Mouse (Mus musculus) neural tube, embryonic 14.5 days (tissue): Measurements from ENCODE around the gene Fnbp1l. TPM values are rescaled to one million over a fixed set of nuclear protein-coding genes. Genes with fewer than 3 reads are reported as not detected.
A peak's percentile ranks its signal among the peaks of the same experiment; 100 is the strongest.

Experiments
- ATAC-seq: fragments of 200-750 bp; cut with Nextera tagmentation; 2 replicates; pipeline ENCODE4 v1.8.0; 2017; ENCODE audit warnings: low read depth, mild to moderate bottlenecking, moderate TSS enrichment, moderate library complexity
- H3K27ac ChIP-seq: fragments of 300-500 bp; sonication (generic); 2 replicates; pipeline ENCODE4 v1.5.1; 2014; ENCODE audit warnings: low read depth, mild to moderate bottlenecking, control low read depth, low read length, moderate library complexity, mixed read lengths
- H3K27me3 ChIP-seq: fragments of 300-500 bp; sonication (generic); 2 replicates; pipeline ENCODE4 v1.6.1; 2014; ENCODE audit warnings: low read length; ENCODE audit not compliant: control insufficient read depth, insufficient read depth
- H3K36me3 ChIP-seq: fragments of 300-500 bp; sonication (generic); 2 replicates; pipeline ENCODE4 v1.6.1; 2014; ENCODE audit warnings: low read length, mixed read lengths; ENCODE audit not compliant: control insufficient read depth, insufficient read depth
- H3K4me1 ChIP-seq: fragments of 300-500 bp; sonication (generic); 2 replicates; pipeline ENCODE4 v1.6.1; 2014; ENCODE audit warnings: low read length; ENCODE audit not compliant: control insufficient read depth, insufficient read depth
- H3K4me2 ChIP-seq: fragments of 300-500 bp; sonication (generic); 2 replicates; pipeline ENCODE4 v1.6.1; 2014; ENCODE audit warnings: mild to moderate bottlenecking, low read depth, low read length, control low read depth
- H3K4me3 ChIP-seq: fragments of 300-500 bp; sonication (generic); 2 replicates; pipeline ENCODE4 v1.5.1; 2014; ENCODE audit warnings: low read depth, low read length, control low read depth, mixed read lengths
- H3K9ac ChIP-seq: fragments of 300-500 bp; sonication (generic); replicated peaks from 2 replicates; pipeline ENCODE4 v1.6.1; 2014; ENCODE audit warnings: low read depth, mild to moderate bottlenecking, control low read depth, low read length, mixed read lengths
- H3K9me3 ChIP-seq: fragments of 300-500 bp; sonication (generic); 2 replicates; pipeline ENCODE4 v1.6.1; 2016; ENCODE audit warnings: low read length; ENCODE audit not compliant: control insufficient read depth
- WGBS: fragments of 180-500 bp; shearing (Covaris S2); extraction: QIAGEN DNeasy Blood & Tissue Kit; methylation state at CpG from one replicate; pipeline ENCODE4 v1.1.7; 2014; 5-methylcytosine and 5-hydroxymethylcytosine counted together
- polyA plus RNA-seq: library from polyadenylated mRNA; unstranded; fragments of >200 nt; fragmentation: Nextera tagmentation; extraction: Ambion mirVana; gene quantifications from 2 replicates; pipeline ENCODE4 v1.2.1, GENCODE M21; 2014

The Fnbp1l gene
- 175 and 214 TPM in 2 replicates for polyA plus RNA-seq

DNA sequence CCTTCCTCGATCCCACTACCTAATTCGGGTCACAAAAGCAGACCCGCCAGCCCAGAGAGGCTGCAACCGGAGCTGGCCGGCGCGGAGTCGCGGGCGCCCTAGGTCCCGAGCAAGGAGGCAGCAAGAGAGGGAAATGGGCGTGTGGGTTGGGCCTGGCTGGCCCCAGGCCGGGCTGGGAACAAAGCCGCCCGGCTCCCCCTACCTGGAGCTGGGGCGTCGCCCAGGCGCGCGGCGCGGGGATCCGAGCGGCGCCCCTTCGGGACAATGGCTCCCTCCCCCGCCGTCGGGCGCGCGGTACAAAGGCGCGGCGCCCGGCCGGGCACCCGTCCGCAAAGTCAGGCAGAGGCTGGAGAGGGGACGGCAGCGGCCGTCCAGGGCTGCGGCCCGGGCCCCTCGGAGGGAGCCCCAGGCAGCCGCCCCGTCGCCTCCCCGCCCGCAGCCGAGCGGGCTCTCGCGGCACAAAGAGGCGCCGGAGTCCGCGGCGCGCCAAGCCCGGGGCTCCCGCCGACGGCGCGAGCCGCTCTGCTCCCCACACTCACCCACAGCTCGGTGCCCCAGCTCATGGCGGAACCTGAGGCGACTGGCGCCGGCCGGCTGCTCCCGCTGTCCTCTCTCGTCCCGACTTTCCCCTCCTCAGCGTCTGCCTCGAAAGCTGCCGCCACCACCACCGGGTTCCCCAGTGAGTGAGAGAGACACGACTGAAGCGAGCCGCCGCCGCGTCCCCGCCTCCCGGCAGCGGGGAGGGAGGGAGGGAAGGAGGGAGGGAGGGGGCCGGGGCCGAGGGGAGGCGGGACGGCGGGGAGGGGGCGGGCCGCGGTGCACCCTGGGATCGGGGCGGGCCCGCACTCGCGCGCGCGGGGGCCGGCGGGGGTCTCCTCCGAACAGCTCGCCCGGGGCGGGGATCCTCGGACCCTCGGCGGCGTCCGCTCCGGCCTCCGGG lies at the start of gene Fnbp1l:
Gene Fnbp1l, minus strand, starts transcription at position 725 of the 940 bp plus-strand sequence.
- no peaks in the 10 kb centered on the region for H3K36me3 ChIP-seq
- peak within 1 kb of the TSS; percentile 98 for H3K4me3 ChIP-seq
- no peaks in the 10 kb centered on the region for H3K9me3 ChIP-seq
- peak within 1 kb of the TSS; percentile 99 for H3K9ac ChIP-seq
- under 1% methylated on average over 61 of the region's 118 CpGs for WGBS
- peaks cover 5% of the 10 kb centered on the region; the same call in 1 of the 2 replicates for H3K27me3 ChIP-seq
- peaks cover 15% of the 10 kb centered on the region for H3K4me1 ChIP-seq
- peak within 1 kb of the TSS; percentile 99 for H3K27ac ChIP-seq
- H3K4me2 ChIP-seq = peak within 1 kb of the TSS; percentile 70
- peak; percentile 88 for ATAC-seq

DNA sequence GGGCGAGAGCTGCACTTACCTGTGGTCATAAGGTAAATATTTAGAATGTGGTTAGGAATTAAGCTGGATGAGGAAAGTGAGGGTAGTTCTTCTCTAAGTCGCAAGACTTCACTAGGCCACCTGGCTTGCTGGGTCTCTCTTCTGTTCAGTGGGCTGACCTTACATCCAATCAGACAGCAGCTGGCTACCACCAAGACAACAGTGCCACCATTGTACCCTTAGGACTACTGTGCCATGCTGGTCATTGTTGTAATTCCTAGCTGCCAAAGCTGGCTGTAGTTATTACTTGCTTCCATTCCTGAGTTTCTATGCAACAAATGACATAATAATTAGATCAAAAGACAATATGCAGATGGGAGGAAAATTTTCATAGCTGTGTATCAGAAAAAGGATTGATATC lies 41.3 kb upstream of the Fnbp1l start:
- no peak for ATAC-seq
- no peaks in the 10 kb centered on the region for H3K4me1 ChIP-seq
- H3K4me3 ChIP-seq = no peak overlapping the region
- H3K27me3 ChIP-seq = no peaks in the 10 kb centered on the region
- H3K9me3 ChIP-seq = no peaks in the 10 kb centered on the region
- H3K36me3 ChIP-seq = no peaks in the 10 kb centered on the region
- 91% methylated on average over 2 of the region's 2 CpGs for WGBS
- no peak overlapping the region for H3K4me2 ChIP-seq
- no peak overlapping the region for H3K9ac ChIP-seq
- no peak overlapping the region for H3K27ac ChIP-seq

DNA sequence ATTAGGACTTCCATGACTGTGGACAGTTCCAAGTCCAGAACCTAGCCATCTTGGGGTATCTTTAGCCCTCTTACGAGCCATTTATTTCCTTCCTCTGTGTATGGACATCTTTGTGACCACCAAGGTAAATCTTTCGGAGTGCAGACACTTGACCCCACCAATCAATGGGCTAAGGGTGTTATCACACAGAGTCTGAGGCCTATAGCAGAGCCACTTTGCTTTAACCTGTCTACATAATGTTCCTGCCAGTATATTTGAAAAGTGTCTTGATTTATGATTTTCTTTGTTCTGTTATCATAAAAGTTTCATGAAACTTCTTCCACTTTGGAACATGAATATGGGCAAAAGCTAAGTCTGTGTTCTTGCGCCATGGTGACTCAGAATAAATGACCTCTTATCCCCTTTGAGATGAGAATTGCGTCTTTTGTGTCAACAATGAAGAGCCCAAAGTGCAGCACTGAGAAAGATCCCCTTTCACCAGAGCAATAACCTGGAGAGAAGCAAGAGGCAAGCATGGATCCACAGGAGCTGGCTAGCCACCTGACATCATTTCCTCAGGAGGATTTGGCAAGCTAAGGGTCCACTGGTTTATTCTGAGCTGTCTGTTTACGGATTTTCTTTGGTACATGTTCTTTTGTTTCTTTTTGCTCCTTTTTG lies 39.9 kb upstream of the Fnbp1l start:
- no peaks in the 10 kb centered on the region for H3K36me3 ChIP-seq
- no peak overlapping the region for H3K9ac ChIP-seq
- no peak overlapping the region for H3K27ac ChIP-seq
- no peaks in the 10 kb centered on the region for H3K27me3 ChIP-seq
- no peaks in the 10 kb centered on the region for H3K9me3 ChIP-seq
- no peak overlapping the region for H3K4me3 ChIP-seq
- no peak for ATAC-seq
- H3K4me1 ChIP-seq = no peaks in the 10 kb centered on the region
- WGBS = 83% methylated on average over 5 of the region's 5 CpGs
- H3K4me2 ChIP-seq = no peak overlapping the region

DNA sequence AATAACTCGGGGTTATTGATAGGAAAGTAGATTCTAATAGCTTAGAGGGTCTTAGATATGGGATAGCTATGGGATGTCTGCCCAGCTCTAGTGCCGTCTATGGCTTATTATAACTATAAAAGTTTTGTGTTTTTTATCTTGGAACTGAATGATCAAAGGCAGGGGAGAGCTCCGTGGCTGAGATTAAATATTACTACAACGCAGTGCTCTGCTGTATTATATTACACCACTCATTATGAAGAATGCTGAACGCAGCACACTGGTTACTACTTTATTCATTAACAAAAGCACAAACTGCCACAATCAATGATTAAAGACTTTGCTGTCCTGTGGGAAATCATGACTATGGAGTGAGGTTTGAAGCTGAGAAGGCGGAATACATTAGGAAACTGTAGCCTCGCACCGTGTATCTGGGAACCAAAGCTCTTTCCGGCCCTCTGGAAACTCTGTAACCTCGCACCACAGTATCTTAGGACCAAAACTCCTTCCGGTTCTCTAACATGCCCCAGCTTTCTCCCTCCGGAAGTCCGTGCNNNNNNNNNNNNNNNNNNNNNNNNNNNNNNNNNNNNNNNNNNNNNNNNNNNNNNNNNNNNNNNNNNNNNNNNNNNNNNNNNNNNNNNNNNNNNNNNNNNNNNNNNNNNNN lies 27.8 kb upstream of the Fnbp1l start:
- no peak overlapping the region for H3K4me3 ChIP-seq
- no peaks in the 10 kb centered on the region for H3K36me3 ChIP-seq
- H3K4me1 ChIP-seq = no peaks in the 10 kb centered on the region
- H3K27ac ChIP-seq = no peak overlapping the region
- H3K27me3 ChIP-seq = no peaks in the 10 kb centered on the region
- no peak; the same call in 1 of the 2 replicates for ATAC-seq
- 60% methylated on average over 13 of the region's 13 CpGs for WGBS
- H3K9ac ChIP-seq = no peak overlapping the region
- H3K9me3 ChIP-seq = no peaks in the 10 kb centered on the region
- H3K4me2 ChIP-seq = no peak overlapping the region

DNA sequence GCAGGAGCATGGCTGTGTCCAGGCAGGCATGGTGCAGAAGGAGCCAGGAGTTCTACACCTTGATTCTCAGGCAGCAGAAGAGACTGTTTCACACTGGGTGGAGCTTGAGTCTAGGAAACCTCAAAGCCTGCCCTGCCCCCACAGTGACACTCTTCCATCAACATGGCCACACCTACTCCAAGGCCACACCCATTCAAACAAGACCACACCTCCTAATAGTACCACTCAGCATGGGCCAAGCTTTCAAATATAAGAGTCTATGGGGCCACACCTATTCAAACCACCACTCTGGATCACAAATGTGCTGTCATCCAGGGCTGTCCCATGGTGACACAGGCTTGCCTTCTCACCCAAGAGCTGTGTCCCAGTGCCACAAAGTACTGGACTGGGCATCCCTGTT lies 20.8 kb upstream of the Fnbp1l start:
- ATAC-seq = no peak
- no peak overlapping the region for H3K4me3 ChIP-seq

DNA sequence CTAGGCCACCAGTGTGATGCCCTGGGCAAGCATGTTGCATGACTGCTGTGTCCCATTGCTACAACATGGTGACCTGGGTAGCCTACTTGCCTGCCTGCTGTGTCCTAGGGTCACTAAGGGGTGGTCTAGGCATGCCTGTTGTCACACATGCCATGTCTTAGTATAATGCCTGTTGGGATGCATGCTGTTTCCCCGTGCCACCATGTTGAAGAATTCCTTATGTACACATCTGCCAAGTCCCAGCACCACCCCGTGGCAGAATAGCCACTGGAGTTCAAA lies 19.6 kb upstream of the Fnbp1l start:
- H3K4me3 ChIP-seq = no peak overlapping the region
- 87% methylated on average over 2 of the region's 2 CpGs for WGBS
- H3K27me3 ChIP-seq = no peaks in the 10 kb centered on the region
- H3K9me3 ChIP-seq = no peaks in the 10 kb centered on the region
- ATAC-seq = peak; percentile 55; the same call in 1 of the 2 replicates
- H3K36me3 ChIP-seq = no peaks in the 10 kb centered on the region
- no peak overlapping the region for H3K27ac ChIP-seq
- H3K4me1 ChIP-seq = no peaks in the 10 kb centered on the region
- no peak overlapping the region for H3K4me2 ChIP-seq
- no peak overlapping the region for H3K9ac ChIP-seq

More for the DNA sequence above, 20.8 kb upstream of the Fnbp1l start:
- Histone ChIP-seq H3K9me3 (no peaks in the 10 kb centered on the region), H3K4me1 (no peaks in the 10 kb centered on the region), H3K4me2 (no peak overlapping the region), H3K27me3 (no peaks in the 10 kb centered on the region), H3K27ac (no peak overlapping the region), H3K36me3 (no peaks in the 10 kb centered on the region), H3K9ac (no peak overlapping the region)

DNA sequence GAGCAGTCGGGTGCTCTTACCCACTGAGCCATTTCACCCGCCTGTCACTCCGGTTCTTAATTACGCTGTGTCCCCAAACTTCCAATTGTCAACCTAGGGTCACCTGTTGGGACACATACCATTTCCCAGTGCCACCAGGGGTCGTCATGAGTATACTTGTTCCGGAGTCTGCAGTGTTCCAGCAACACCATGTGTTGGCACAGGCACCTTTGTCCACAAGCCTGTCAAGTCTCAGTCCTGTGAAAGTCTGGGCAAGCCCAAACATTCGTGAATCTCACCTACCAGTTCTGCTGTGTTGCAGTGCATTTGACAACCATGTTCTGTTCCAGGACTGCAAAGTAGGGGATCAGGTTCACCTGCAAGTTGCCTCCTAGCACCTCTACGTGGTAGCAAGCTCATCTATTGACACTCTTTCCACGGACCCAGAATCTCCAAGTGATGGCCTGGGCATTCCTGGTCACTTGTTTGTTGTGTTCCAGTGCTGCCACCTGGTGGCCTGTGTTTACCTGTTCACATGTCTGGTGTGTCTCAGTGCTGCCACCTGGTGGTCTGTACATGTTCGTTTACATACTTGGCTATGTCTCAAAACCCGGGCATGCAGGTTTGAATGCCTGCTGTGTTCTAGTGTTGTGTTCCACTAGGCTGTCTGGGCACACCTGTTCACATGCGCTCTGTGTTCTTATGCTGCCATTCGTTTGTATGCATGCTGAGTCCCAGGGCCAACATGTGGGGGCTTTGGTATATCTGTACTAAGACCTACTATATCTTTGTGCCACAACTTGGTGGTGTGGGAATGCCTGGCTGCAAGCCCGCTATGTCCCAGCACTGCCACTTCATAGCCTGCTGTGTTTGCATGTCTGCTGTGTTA lies 19.0 kb upstream of the Fnbp1l start:
- no peaks in the 10 kb centered on the region for H3K4me1 ChIP-seq
- no peak overlapping the region for H3K4me3 ChIP-seq
- H3K4me2 ChIP-seq = no peak overlapping the region
- no peak overlapping the region for H3K9ac ChIP-seq
- no peaks in the 10 kb centered on the region for H3K27me3 ChIP-seq
- ATAC-seq = peak; percentile 89
- no peak overlapping the region for H3K27ac ChIP-seq
- H3K36me3 ChIP-seq = no peaks in the 10 kb centered on the region
- 37% methylated on average over 14 of the region's 14 CpGs for WGBS
- H3K9me3 ChIP-seq = no peaks in the 10 kb centered on the region

DNA sequence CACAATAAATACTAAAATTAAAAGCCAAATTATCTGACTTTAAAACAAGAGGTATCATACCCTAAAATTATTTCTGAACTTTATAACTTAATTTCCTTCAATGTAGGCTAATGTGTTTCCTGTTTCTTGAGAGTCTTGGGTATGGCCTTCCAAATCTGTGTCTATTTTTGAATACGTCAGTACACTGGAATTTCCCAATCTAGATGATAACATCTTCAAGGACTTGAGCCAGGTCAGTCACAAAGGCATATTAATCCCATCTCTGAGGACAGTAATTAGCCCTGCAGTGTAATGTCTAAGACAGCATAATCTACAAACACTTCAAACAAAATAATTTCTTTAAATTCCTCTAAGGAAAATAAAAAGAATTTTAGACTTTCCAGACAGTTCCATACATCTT lies 17.8 kb upstream of the Fnbp1l start:
- ATAC-seq = no peak
- no peak overlapping the region for H3K27ac ChIP-seq

More for the DNA sequence above, 17.8 kb upstream of the Fnbp1l start:
- H3K4me2 ChIP-seq = no peak overlapping the region
- H3K4me1 ChIP-seq = no peaks in the 10 kb centered on the region
- H3K9ac ChIP-seq = no peak overlapping the region
- WGBS = 97% methylated on average over 1 of the region's 1 CpGs
- no peaks in the 10 kb centered on the region for H3K27me3 ChIP-seq
- no peaks in the 10 kb centered on the region for H3K36me3 ChIP-seq
- H3K9me3 ChIP-seq = no peaks in the 10 kb centered on the region
- H3K4me3 ChIP-seq = no peak overlapping the region
